Mouse (Mus musculus) forebrain, embryonic 15.5 days (tissue): ENCODE measurements around the gene Tnfrsf22. TPM values are rescaled to one million over a fixed set of nuclear protein-coding genes. Genes with fewer than 3 reads are reported as not detected.

Experiments used
- ATAC-seq: fragments of 200-750 bp; cut with Nextera tagmentation; replicated peaks from 2 replicates; pipeline ENCODE4 v1.8.0; 2017; ENCODE audit warnings: mild to moderate bottlenecking, moderate TSS enrichment, moderate library complexity
- H3K27ac ChIP-seq: fragments of 300-500 bp; sonication (generic); replicated peaks from 2 replicates; pipeline ENCODE4 v1.5.1; 2015; ENCODE audit warnings: mild to moderate bottlenecking, inconsistent platforms
- H3K27me3 ChIP-seq: fragments of 300-500 bp; sonication (generic); 2 replicates; pipeline ENCODE4 v1.6.1; 2015; ENCODE audit warnings: inconsistent platforms
- H3K36me3 ChIP-seq: fragments of 300-500 bp; sonication (generic); 2 replicates; pipeline ENCODE4 v1.6.1; 2015; ENCODE audit warnings: mild to moderate bottlenecking, inconsistent platforms
- H3K4me1 ChIP-seq: fragments of 300-500 bp; sonication (generic); 2 replicates; pipeline ENCODE4 v1.6.1; 2015; ENCODE audit warnings: inconsistent platforms
- H3K4me2 ChIP-seq: fragments of 300-500 bp; sonication (generic); replicated peaks from 2 replicates; pipeline ENCODE4 v1.6.1; 2015; ENCODE audit warnings: mild to moderate bottlenecking, inconsistent platforms
- H3K4me3 ChIP-seq: fragments of 300-500 bp; sonication (generic); 2 replicates; pipeline ENCODE4 v1.5.1; 2015; ENCODE audit warnings: mild to moderate bottlenecking, inconsistent platforms
- H3K9ac ChIP-seq: fragments of 300-500 bp; sonication (generic); replicated peaks from 2 replicates; pipeline ENCODE4 v1.6.1; 2015; ENCODE audit warnings: mild to moderate bottlenecking, inconsistent platforms
- H3K9me3 ChIP-seq: fragments of 300-500 bp; sonication (generic); 2 replicates; pipeline ENCODE4 v1.6.1; 2016; ENCODE audit warnings: inconsistent platforms
- WGBS: fragments of 180-500 bp; shearing (Covaris S2); methylation state at CpG from one replicate; pipeline ENCODE4 v1.1.7; 2015; ENCODE audit warnings: mixed read lengths; 5-methylcytosine and 5-hydroxymethylcytosine counted together
- polyA plus RNA-seq: library from polyadenylated mRNA; unstranded; fragments of >200 nt; fragmentation: Nextera tagmentation; extraction: Ambion mirVana; gene quantifications from 2 replicates; pipeline ENCODE4 v1.2.1, GENCODE M21; 2015

The Tnfrsf22 gene
- polyA plus RNA-seq, 1 experiment from 2014 or later = 5.3 TPM

- WGBS = 61% methylated on average over 10 of the region's 10 CpGs
- no peak overlapping the region for H3K4me2 ChIP-seq
- no peaks in the 10 kb centered on the region for H3K27me3 ChIP-seq
- no peak overlapping the region for H3K27ac ChIP-seq
- no peaks in the 10 kb centered on the region for H3K36me3 ChIP-seq
- ATAC-seq = no peak
- H3K9ac ChIP-seq = no peak overlapping the region
- H3K4me1 ChIP-seq = no peaks in the 10 kb centered on the region
- H3K4me3 ChIP-seq = no peak overlapping the region
- H3K9me3 ChIP-seq = no peaks in the 10 kb centered on the region
Observed at GRCm38 (mm10) chr7:143627555-143628286, 21.7 kb downstream of the Tnfrsf22 start.

GRCm38 (mm10) chr7:143626178-143626577, 23.3 kb downstream of the Tnfrsf22 start:
- Histone ChIP-seq H3K36me3 (no peaks in the 10 kb centered on the region), H3K27me3 (no peaks in the 10 kb centered on the region), H3K27ac (no peak overlapping the region), H3K4me3 (no peak overlapping the region), H3K4me1 (no peaks in the 10 kb centered on the region), H3K9me3 (no peaks in the 10 kb centered on the region), H3K4me2 (no peak overlapping the region), H3K9ac (no peak overlapping the region)
- ATAC-seq = no peak
- WGBS = 74% methylated on average over 2 of the region's 2 CpGs

GRCm38 (mm10) chr7:143625151-143625550, 24.3 kb downstream of the Tnfrsf22 start:
- Histone ChIP-seq H3K4me2 (no peak overlapping the region), H3K27ac (no peak overlapping the region), H3K4me1 (no peaks in the 10 kb centered on the region), H3K9me3 (no peaks in the 10 kb centered on the region), H3K36me3 (no peaks in the 10 kb centered on the region), H3K4me3 (no peak overlapping the region), H3K9ac (no peak overlapping the region), H3K27me3 (no peaks in the 10 kb centered on the region)
- 72% methylated on average over 5 of the region's 5 CpGs for WGBS
- no peak for ATAC-seq

- no peak overlapping the region for H3K27ac ChIP-seq
- ATAC-seq = no peak
- no peaks in the 10 kb centered on the region for H3K36me3 ChIP-seq
- no peak overlapping the region for H3K4me2 ChIP-seq
- no peaks in the 10 kb centered on the region for H3K4me1 ChIP-seq
- 84% methylated on average over 3 of the region's 3 CpGs for WGBS
- no peaks in the 10 kb centered on the region for H3K9me3 ChIP-seq
- H3K4me3 ChIP-seq = no peak overlapping the region
- no peak overlapping the region for H3K9ac ChIP-seq
- H3K27me3 ChIP-seq = no peaks in the 10 kb centered on the region
Observed at GRCm38 (mm10) chr7:143624561-143624960, 24.9 kb downstream of the Tnfrsf22 start.

GRCm38 (mm10) chr7:143620951-143621350, 28.5 kb downstream of the Tnfrsf22 start:
- Histone ChIP-seq H3K27me3 (no peaks in the 10 kb centered on the region), H3K4me2 (no peak overlapping the region), H3K4me3 (no peak overlapping the region), H3K27ac (no peak overlapping the region), H3K4me1 (no peaks in the 10 kb centered on the region), H3K9me3 (no peaks in the 10 kb centered on the region), H3K36me3 (no peaks in the 10 kb centered on the region), H3K9ac (no peak overlapping the region)
- no peak for ATAC-seq
- WGBS = 41% methylated on average over 1 of the region's 1 CpGs

- ATAC-seq = no peak
- H3K36me3 ChIP-seq = no peaks in the 10 kb centered on the region
- no peak overlapping the region for H3K9ac ChIP-seq
- WGBS = 66% methylated on average over 9 of the region's 9 CpGs
- no peaks in the 10 kb centered on the region for H3K4me1 ChIP-seq
- H3K4me3 ChIP-seq = no peak overlapping the region
- H3K27me3 ChIP-seq = no peaks in the 10 kb centered on the region
- no peak overlapping the region for H3K27ac ChIP-seq
- no peaks in the 10 kb centered on the region for H3K9me3 ChIP-seq
- H3K4me2 ChIP-seq = no peak overlapping the region
Observed at GRCm38 (mm10) chr7:143614404-143615135, 34.9 kb downstream of the Tnfrsf22 start.

- H3K9ac ChIP-seq = no peak overlapping the region
- no peak overlapping the region for H3K4me3 ChIP-seq
- no peak for ATAC-seq
- H3K27ac ChIP-seq = no peak overlapping the region
- 58% methylated on average over 3 of the region's 3 CpGs for WGBS
- no peaks in the 10 kb centered on the region for H3K36me3 ChIP-seq
- no peaks in the 10 kb centered on the region for H3K27me3 ChIP-seq
- no peaks in the 10 kb centered on the region for H3K4me1 ChIP-seq
- no peak overlapping the region for H3K4me2 ChIP-seq
- no peaks in the 10 kb centered on the region for H3K9me3 ChIP-seq
Observed at GRCm38 (mm10) chr7:143612215-143612614, 37.2 kb downstream of the Tnfrsf22 start.

- Histone ChIP-seq H3K4me1 (no peaks in the 10 kb centered on the region), H3K4me3 (no peak overlapping the region), H3K4me2 (no peak overlapping the region), H3K27me3 (no peaks in the 10 kb centered on the region), H3K27ac (no peak overlapping the region), H3K9ac (no peak overlapping the region), H3K9me3 (no peaks in the 10 kb centered on the region), H3K36me3 (no peaks in the 10 kb centered on the region)
- ATAC-seq = no peak
- 92% methylated on average over 3 of the region's 3 CpGs for WGBS
Observed at GRCm38 (mm10) chr7:143605321-143605720, 44.1 kb downstream of the Tnfrsf22 start.

- Histone ChIP-seq H3K4me2 (no peak overlapping the region), H3K27me3 (no peaks in the 10 kb centered on the region), H3K9ac (no peak overlapping the region), H3K4me3 (no peak overlapping the region), H3K4me1 (no peaks in the 10 kb centered on the region), H3K27ac (no peak overlapping the region), H3K9me3 (no peaks in the 10 kb centered on the region), H3K36me3 (no peaks in the 10 kb centered on the region)
- no peak for ATAC-seq
- 84% methylated on average over 2 of the region's 2 CpGs for WGBS
Observed at GRCm38 (mm10) chr7:143604889-143605288, 44.6 kb downstream of the Tnfrsf22 start.

GRCm38 (mm10) chr7:143601705-143602104, 47.8 kb downstream of the Tnfrsf22 start:
- H3K9me3 ChIP-seq = no peaks in the 10 kb centered on the region
- H3K4me1 ChIP-seq = peaks cover 16% of the 10 kb centered on the region
- H3K4me2 ChIP-seq = no peak overlapping the region
- no peak overlapping the region for H3K9ac ChIP-seq
- no peak overlapping the region for H3K4me3 ChIP-seq
- no peak overlapping the region for H3K27ac ChIP-seq
- ATAC-seq = no peak
- no peaks in the 10 kb centered on the region for H3K27me3 ChIP-seq
- 83% methylated on average over 2 of the region's 2 CpGs for WGBS
- no peaks in the 10 kb centered on the region for H3K36me3 ChIP-seq

GRCm38 (mm10) chr7:143600231-143600740, 49.2 kb downstream of the Tnfrsf22 start:
- H3K27ac ChIP-seq = peak overlapping the region; percentile 49; the same call in 1 of the 2 replicates
- 0 out of 2 replicates have a peak, but pooled peaks have one; percentile 5 for ATAC-seq

GRCm38 (mm10) chr7:143599428-143600230, 49.8 kb downstream of the Tnfrsf22 start, which contains the start of gene Cars:
TSS of gene Cars (minus strand) at chr7:143600090.
- 1% methylated on average over 35 of the region's 35 CpGs for WGBS
- Histone ChIP-seq H3K36me3 (no peaks in the 10 kb centered on the region), H3K4me1 (peaks cover 27% of the 10 kb centered on the region), H3K27ac (peak within 1 kb of the TSS; percentile 74), H3K4me3 (peak within 1 kb of the TSS; percentile 97), H3K9me3 (no peaks in the 10 kb centered on the region), H3K9ac (peak within 1 kb of the TSS; percentile 97), H3K4me2 (peak within 1 kb of the TSS; percentile 86), H3K27me3 (no peaks in the 10 kb centered on the region)
- peak; percentile 99 for ATAC-seq

More at GRCm38 (mm10) chr7:143600231-143600740, 49.2 kb downstream of the Tnfrsf22 start:
- Histone ChIP-seq H3K36me3 (no peaks in the 10 kb centered on the region), H3K27me3 (no peaks in the 10 kb centered on the region), H3K4me2 (peak overlapping the region; percentile 86), H3K4me1 (peaks cover 20% of the 10 kb centered on the region), H3K9ac (peak overlapping the region; percentile 97), H3K9me3 (no peaks in the 10 kb centered on the region), H3K4me3 (peak overlapping the region; percentile 97)
- WGBS = 9% methylated on average over 15 of the region's 15 CpGs
